Mouse (Mus musculus) olfactory bulb, adult 2 months (tissue): ENCODE results near the gene Nrgn.

Experiments used
- CTCF ChIP-seq: fragments of 200-500 bp; IDR thresholded peaks from 2 replicates; pipeline ENCODE4 v1.5.1; 2012; ENCODE audit warnings: low read depth, mild to moderate bottlenecking, low read length, moderate library complexity; ENCODE audit not compliant: insufficient read depth
- POLR2A ChIP-seq: fragments of 200-500 bp; IDR thresholded peaks from 2 replicates; pipeline ENCODE4 v1.6.1; 2012; ENCODE audit warnings: mild to moderate bottlenecking, low read depth, low read length, moderate library complexity; ENCODE audit not compliant: insufficient read depth

GRCm38 (mm10) chr9:37530888-37531705, 21.6 kb downstream of the Nrgn start:
- TF ChIP-seq CTCF (peak; percentile 34; the same call in 1 of the 2 replicates), POLR2A (0 out of 2 replicates have a peak, but pooled peaks have one; percentile 5)
